Mouse (Mus musculus) liver, embryonic 14.5 days (tissue): ENCODE data around the gene Piwil1. TPM values are rescaled to one million over a fixed set of nuclear protein-coding genes. Genes with fewer than 3 reads are reported as not detected.
A peak's percentile ranks its signal among the peaks of the same experiment; 100 is the strongest.

Experiments
- ATAC-seq: fragments of 200-750 bp; cut with Nextera tagmentation; 2 replicates; pipeline ENCODE4 v1.8.0; 2017; ENCODE audit warnings: moderate number of reproducible peaks, mild to moderate bottlenecking, moderate library complexity; ENCODE audit not compliant: insufficient read depth
- DNase-seq, 3 experiments: peaks; one replicate each; pipeline ENCODE4 v3.0.0-alpha.2; 2012 to 2013; ENCODE audit warnings: low read depth in 3 of 3, low spot score in 3 of 3
- H3K27ac ChIP-seq: fragments of 300-500 bp; sonication (generic); 2 replicates; pipeline ENCODE4 v1.5.1; 2014; ENCODE audit warnings: moderate library complexity, mild to moderate bottlenecking, control low read depth, inconsistent platforms
- H3K27me3 ChIP-seq: fragments of 300-500 bp; sonication (generic); 2 replicates; pipeline ENCODE4 v1.6.1; 2014; ENCODE audit warnings: mild to moderate bottlenecking, low read length, moderate library complexity; ENCODE audit not compliant: control insufficient read depth, insufficient read depth
- H3K36me3 ChIP-seq: fragments of 300-500 bp; sonication (generic); replicated peaks from 2 replicates; pipeline ENCODE4 v1.6.1; 2014; ENCODE audit warnings: low read depth; ENCODE audit not compliant: control insufficient read depth, insufficient read depth
- H3K4me1 ChIP-seq, 2 experiments: fragments of 200-500 bp in 1 of 2; fragments of 300-500 bp in 1 of 2; sonication (generic) in 1 of 2; replicated peaks; 2 replicates each; pipeline ENCODE4 v1.6.1; 2012 to 2014; ENCODE audit warnings: antibody characterized with exemption in 1 of 2, inconsistent platforms in 1 of 2, low read length in 1 of 2; ENCODE audit not compliant: control insufficient read depth in 2 of 2, insufficient read depth in 2 of 2
- H3K4me2 ChIP-seq: fragments of 300-500 bp; sonication (generic); 2 replicates; pipeline ENCODE4 v1.6.1; 2014; ENCODE audit warnings: low read depth, mild to moderate bottlenecking, control low read depth, moderate library complexity
- H3K4me3 ChIP-seq, 2 experiments: fragments of 200-500 bp in 1 of 2; fragments of 300-500 bp in 1 of 2; sonication (generic) in 1 of 2; 2 replicates each; pipeline ENCODE4 v1.5.1; 2012 to 2014; ENCODE audit warnings: low read depth in 2 of 2, low read length in 2 of 2, mild to moderate bottlenecking in 2 of 2, control low read depth in 1 of 2, inconsistent platforms in 1 of 2, moderate library complexity in 1 of 2; ENCODE audit not compliant: insufficient read depth in 1 of 2
- H3K9ac ChIP-seq: fragments of 300-500 bp; sonication (generic); replicated peaks from 2 replicates; pipeline ENCODE4 v1.6.1; 2014; ENCODE audit warnings: mild to moderate bottlenecking, control low read depth, moderate library complexity
- H3K9me3 ChIP-seq: fragments of 300-500 bp; sonication (generic); 2 replicates; pipeline ENCODE4 v1.6.1; 2016; ENCODE audit warnings: low read length, mixed read lengths; ENCODE audit not compliant: control insufficient read depth
- CTCF ChIP-seq: IDR thresholded peaks from 2 replicates; pipeline ENCODE4 v1.5.1; 2016; ENCODE audit warnings: antibody characterized with exemption, low read depth, control low read depth
- EP300 ChIP-seq: IDR thresholded peaks from 2 replicates; pipeline ENCODE4 v1.6.1; 2016; ENCODE audit warnings: antibody characterized with exemption, low read depth
- WGBS: fragments of 180-500 bp; shearing (Covaris S2); extraction: QIAGEN DNeasy Blood & Tissue Kit; methylation state at CpG from one replicate; pipeline ENCODE4 v1.1.7; 2014; ENCODE audit not compliant: insufficient replicate concordance; 5-methylcytosine and 5-hydroxymethylcytosine counted together
- polyA plus RNA-seq, 2 experiments: library from polyadenylated mRNA; depleted of rRNA in 1 of 2; stranded (reverse) in 1 of 2; unstranded in 1 of 2; fragments of >200 nt; fragmentation: Nextera tagmentation in 1 of 2; extraction: Ambion mirVana in 1 of 2; gene quantifications; 2 replicates each; pipeline versions ENCODE4 v1.2.1 to v1.2.3; 2012 to 2014

The Piwil1 gene
- polyA plus RNA-seq, 2 experiments, result not detected

DNA sequence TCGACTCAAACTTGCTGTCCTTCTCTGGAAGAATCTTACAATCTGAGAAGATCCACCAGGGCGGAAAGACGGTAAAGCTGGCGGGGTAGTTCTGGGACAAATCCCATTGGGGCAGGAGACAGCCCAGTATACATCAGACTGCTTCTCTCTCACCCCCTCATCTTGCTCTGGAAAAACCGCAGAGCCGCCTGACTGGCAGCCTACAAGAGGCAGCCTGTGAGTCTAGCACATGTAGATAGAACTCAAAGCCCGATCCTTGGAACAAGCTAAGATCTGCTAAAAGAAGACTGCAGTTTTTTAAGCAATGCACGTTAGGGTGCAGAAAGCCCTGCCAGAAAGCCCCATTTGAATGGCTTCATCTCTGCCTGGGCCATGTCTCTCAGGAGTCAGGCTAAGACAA, 43.9 kb downstream of the Piwil1 start:
- H3K4me2 ChIP-seq, result no peak overlapping the region
- DNase-seq (no peak), ATAC-seq (no peak)
- 61% methylated on average over 8 of the region's 8 CpGs for WGBS
- no peak overlapping the region for H3K4me3 ChIP-seq
- no peaks in the 10 kb centered on the region for H3K27me3 ChIP-seq
- H3K9me3 ChIP-seq, result no peaks in the 10 kb centered on the region
- H3K9ac ChIP-seq, result no peak overlapping the region
- no peaks in the 10 kb centered on the region for H3K36me3 ChIP-seq
- H3K4me1 ChIP-seq, result no peaks in the 10 kb centered on the region
- TF ChIP-seq CTCF (no peak), EP300 (no peak)
- H3K27ac ChIP-seq, result no peak overlapping the region

DNA sequence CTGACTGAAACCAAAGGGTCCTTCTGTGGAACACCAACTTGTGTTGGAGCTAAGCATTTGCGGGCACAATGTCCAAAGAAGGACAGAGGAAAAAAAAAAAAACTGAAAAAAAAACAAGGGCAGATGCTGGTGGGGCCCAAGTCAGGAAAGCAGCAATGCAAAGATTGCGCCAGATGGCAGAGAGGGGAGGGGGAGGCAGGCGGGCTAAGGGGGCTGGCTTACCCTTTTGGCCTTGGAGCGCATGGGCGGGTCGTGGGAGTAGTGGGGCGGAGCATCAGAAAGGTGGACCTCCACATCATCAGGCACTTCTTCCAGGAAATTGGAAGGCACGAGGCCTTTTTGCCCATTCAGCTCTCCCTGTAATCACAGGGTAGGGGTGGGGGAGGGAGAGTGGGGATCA, 58.8 kb downstream of the Piwil1 start:
- no peak for ATAC-seq
- H3K27me3 ChIP-seq, result no peaks in the 10 kb centered on the region
- 30% methylated on average over 8 of the region's 8 CpGs for WGBS

DNA sequence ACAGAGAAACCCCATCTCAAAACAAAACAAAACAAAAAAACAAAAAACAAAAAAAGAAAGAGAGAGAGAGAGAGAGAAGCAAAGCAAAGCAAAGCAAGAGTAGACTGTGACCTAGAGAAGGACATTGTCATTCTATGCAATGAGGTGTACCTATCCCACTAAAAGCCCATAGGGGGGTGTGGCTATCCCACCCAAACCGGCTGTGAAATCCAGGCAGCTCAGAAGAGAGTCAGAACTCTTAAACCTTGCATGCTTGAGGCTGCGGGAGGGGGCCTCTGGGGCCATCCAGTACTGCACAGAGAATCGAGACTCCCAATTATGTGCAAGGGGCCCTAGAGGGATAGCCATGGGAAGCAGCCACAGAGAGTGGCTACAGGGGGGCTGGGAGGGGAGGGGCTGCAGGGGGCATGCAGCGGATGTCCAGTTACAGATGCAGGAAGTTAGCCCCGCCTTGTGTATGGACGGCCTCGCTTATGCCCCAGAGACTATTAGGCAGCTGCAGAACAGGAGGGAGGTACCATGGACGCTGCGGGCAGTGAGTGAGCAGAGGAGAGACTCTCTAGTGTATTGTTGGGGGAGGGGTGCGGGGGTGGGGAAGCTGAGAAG, 66.8 kb downstream of the Piwil1 start:
- no peaks in the 10 kb centered on the region for H3K27me3 ChIP-seq
- DNase-seq (no peak), ATAC-seq (no peak)
- TF ChIP-seq CTCF, result no peak
- no peak for TF ChIP-seq EP300
- no peak overlapping the region for H3K9ac ChIP-seq
- WGBS, result 13% methylated on average over 10 of the region's 10 CpGs
- no peaks in the 10 kb centered on the region for H3K9me3 ChIP-seq
- no peak overlapping the region for H3K4me3 ChIP-seq
- no peaks in the 10 kb centered on the region for H3K36me3 ChIP-seq
- no peak overlapping the region for H3K27ac ChIP-seq
- no peaks in the 10 kb centered on the region for H3K4me1 ChIP-seq
- no peak overlapping the region for H3K4me2 ChIP-seq

More for the DNA sequence above, 58.8 kb downstream of the Piwil1 start:
- Histone ChIP-seq H3K4me2 (no peak overlapping the region), H3K4me3 (no peak overlapping the region), H3K36me3 (no peaks in the 10 kb centered on the region), H3K9me3 (no peaks in the 10 kb centered on the region), H3K4me1 (no peaks in the 10 kb centered on the region), H3K27ac (no peak overlapping the region), H3K9ac (no peak overlapping the region)
- no peak for TF ChIP-seq EP300
- TF ChIP-seq CTCF, result no peak
- DNase-seq, result no peak

DNA sequence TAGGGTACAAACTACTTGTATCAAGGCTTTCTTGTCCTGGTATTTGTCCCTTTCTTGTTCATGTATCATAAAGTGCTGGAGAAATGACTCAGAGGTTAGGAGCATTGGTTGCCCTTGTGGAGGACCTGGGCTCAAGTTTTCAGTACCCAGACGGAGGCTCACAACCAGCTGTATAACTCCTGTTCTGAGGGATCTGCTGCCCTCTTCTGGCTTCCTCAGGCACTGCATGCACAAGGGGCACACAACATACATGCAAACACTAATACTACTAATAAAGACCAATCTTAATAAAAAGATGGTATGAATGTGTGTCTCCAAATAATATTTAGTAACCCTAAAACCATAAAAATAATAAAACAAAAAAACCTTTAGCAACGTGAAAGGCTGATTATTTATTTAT, 74.1 kb downstream of the Piwil1 start:
- H3K4me1 ChIP-seq, result no peaks in the 10 kb centered on the region
- ATAC-seq, result no peak
- DNase-seq, result no peak
- H3K27me3 ChIP-seq, result no peaks in the 10 kb centered on the region
- no peak overlapping the region for H3K9ac ChIP-seq
- TF ChIP-seq EP300, result no peak
- TF ChIP-seq CTCF, result peak; percentile 34
- no peak overlapping the region for H3K4me2 ChIP-seq
- no peaks in the 10 kb centered on the region for H3K9me3 ChIP-seq
- no peak overlapping the region for H3K27ac ChIP-seq
- WGBS, result 49% methylated on average over 2 of the region's 2 CpGs
- H3K36me3 ChIP-seq, result no peaks in the 10 kb centered on the region
- H3K4me3 ChIP-seq, result no peak overlapping the region

DNA sequence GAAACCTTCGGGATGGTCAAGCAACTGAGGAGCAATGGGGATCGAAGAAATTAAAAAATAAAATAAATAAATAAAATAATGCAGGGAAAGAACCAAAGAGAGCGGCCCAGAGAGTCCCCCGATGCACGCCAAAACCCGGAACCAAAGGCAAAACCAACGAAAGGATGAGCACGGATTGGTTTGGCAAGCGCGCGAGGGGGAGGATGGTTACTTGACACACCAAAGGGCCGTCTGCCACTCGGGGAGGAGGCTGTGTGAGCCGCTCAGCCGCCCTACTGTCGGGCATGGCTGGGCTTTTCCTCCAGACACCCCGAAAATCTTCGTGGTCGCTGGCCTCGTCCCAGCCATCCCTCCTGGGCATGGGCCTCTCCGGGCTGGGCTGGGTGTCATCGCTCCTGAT, 79.3 kb downstream of the Piwil1 start:
- no peak for TF ChIP-seq CTCF
- TF ChIP-seq EP300, result no peak
- Histone ChIP-seq H3K9ac (no peak overlapping the region), H3K4me1 (no peaks in the 10 kb centered on the region), H3K9me3 (no peaks in the 10 kb centered on the region), H3K27me3 (no peaks in the 10 kb centered on the region), H3K4me2 (no peak overlapping the region), H3K27ac (no peak overlapping the region), H3K36me3 (no peaks in the 10 kb centered on the region), H3K4me3 (no peak overlapping the region)
- DNase-seq, result no peak
- ATAC-seq, result no peak
- 62% methylated on average over 18 of the region's 22 CpGs for WGBS
